Mouse (Mus musculus): Measurements from ENCODE around the gene Bpifa6. TPM values are rescaled to one million over a fixed set of nuclear protein-coding genes. Genes with fewer than 3 reads are reported as not detected.
"Not testable (repeated sequence)": the region's sequence is repeated elsewhere in the genome, so short reads cannot be mapped to it uniquely, and the experiment has no call there.

The Bpifa6 gene
- polyA plus RNA-seq, 1 experiment from 2014 or later, result not detected

- H3K4me1 ChIP-seq (ENCODE audit: control insufficient read depth in 2 of 2, insufficient read depth in 2 of 2, low read length in 2 of 2), result no peaks in the 10 kb centered on the region
- H3K27ac ChIP-seq (replicated peaks in 1 of 2; ENCODE audit: control insufficient read depth in 1 of 2, insufficient read depth in 1 of 2, low read depth in 2 of 2, low read length in 2 of 2), result no peak overlapping the region
- WGBS, result 58% methylated on average over 1 of the region's 1 CpGs
- H3K36me3 ChIP-seq (ENCODE audit: control insufficient read depth, insufficient read depth, low read length), result no peaks in the 10 kb centered on the region
- no peak overlapping the region for H3K4me3 ChIP-seq (ENCODE audit: control insufficient read depth in 1 of 2, insufficient read depth in 1 of 2, low read depth in 1 of 2, low read length in 2 of 2)
- no peak overlapping the region for H3K9ac ChIP-seq (ENCODE audit: low read length)
- no peak overlapping the region for H3K4me2 ChIP-seq (ENCODE audit: low read length)
- H3K27me3 ChIP-seq (ENCODE audit: control insufficient read depth, insufficient read depth, low read length), result no peaks in the 10 kb centered on the region
- H3K9me3 ChIP-seq (ENCODE audit: control insufficient read depth, low read length), result no peaks in the 10 kb centered on the region
- no peak for ATAC-seq (ENCODE audit: insufficient number of reproducible peaks, insufficient read depth, low FRiP score, low read depth)
Measured at GRCm38 (mm10) chr2:154004456-154004855, 29.7 kb downstream of the Bpifa6 start.

GRCm38 (mm10) chr2:154005094-154005493, 30.3 kb downstream of the Bpifa6 start:
- 45% methylated on average over 1 of the region's 1 CpGs for WGBS
- no peak overlapping the region for H3K9ac ChIP-seq (ENCODE audit: low read length)
- no peaks in the 10 kb centered on the region for H3K9me3 ChIP-seq (ENCODE audit: control insufficient read depth, low read length)
- H3K4me2 ChIP-seq (ENCODE audit: low read length), result no peak overlapping the region
- H3K4me1 ChIP-seq (ENCODE audit: control insufficient read depth in 2 of 2, insufficient read depth in 2 of 2, low read length in 2 of 2), result no peaks in the 10 kb centered on the region
- no peaks in the 10 kb centered on the region for H3K36me3 ChIP-seq (ENCODE audit: control insufficient read depth, insufficient read depth, low read length)
- no peak overlapping the region for H3K4me3 ChIP-seq (ENCODE audit: control insufficient read depth in 1 of 2, insufficient read depth in 1 of 2, low read depth in 1 of 2, low read length in 2 of 2)
- no peaks in the 10 kb centered on the region for H3K27me3 ChIP-seq (ENCODE audit: control insufficient read depth, insufficient read depth, low read length)
- no peak for ATAC-seq (ENCODE audit: insufficient number of reproducible peaks, insufficient read depth, low FRiP score, low read depth)
- H3K27ac ChIP-seq (replicated peaks in 1 of 2; ENCODE audit: control insufficient read depth in 1 of 2, insufficient read depth in 1 of 2, low read depth in 2 of 2, low read length in 2 of 2), result no peak overlapping the region

GRCm38 (mm10) chr2:154005734-154006133, 31.0 kb downstream of the Bpifa6 start:
- Histone ChIP-seq H3K9ac (ENCODE audit: low read length) (no peak overlapping the region), H3K4me2 (ENCODE audit: low read length) (no peak overlapping the region), H3K27ac (replicated peaks in 1 of 2; ENCODE audit: control insufficient read depth in 1 of 2, insufficient read depth in 1 of 2, low read depth in 2 of 2, low read length in 2 of 2) (no peak overlapping the region), H3K27me3 (ENCODE audit: control insufficient read depth, insufficient read depth, low read length) (no peaks in the 10 kb centered on the region), H3K9me3 (ENCODE audit: control insufficient read depth, low read length) (no peaks in the 10 kb centered on the region), H3K36me3 (ENCODE audit: control insufficient read depth, insufficient read depth, low read length) (no peaks in the 10 kb centered on the region), H3K4me1 (ENCODE audit: control insufficient read depth in 2 of 2, insufficient read depth in 2 of 2, low read length in 2 of 2) (no peaks in the 10 kb centered on the region), H3K4me3 (ENCODE audit: control insufficient read depth in 1 of 2, insufficient read depth in 1 of 2, low read depth in 1 of 2, low read length in 2 of 2) (no peak overlapping the region)
- no peak for ATAC-seq (ENCODE audit: insufficient number of reproducible peaks, insufficient read depth, low FRiP score, low read depth)
- 70% methylated on average over 4 of the region's 4 CpGs for WGBS

- H3K36me3 ChIP-seq (ENCODE audit: control insufficient read depth, insufficient read depth, low read length), result no peaks in the 10 kb centered on the region
- no peaks in the 10 kb centered on the region for H3K27me3 ChIP-seq (ENCODE audit: control insufficient read depth, insufficient read depth, low read length)
- no peaks in the 10 kb centered on the region for H3K4me1 ChIP-seq (ENCODE audit: control insufficient read depth in 2 of 2, insufficient read depth in 2 of 2, low read length in 2 of 2)
- H3K4me3 ChIP-seq (ENCODE audit: control insufficient read depth in 1 of 2, insufficient read depth in 1 of 2, low read depth in 1 of 2, low read length in 2 of 2), result no peak overlapping the region
- no peak overlapping the region for H3K9ac ChIP-seq (ENCODE audit: low read length)
- no peak overlapping the region for H3K27ac ChIP-seq (replicated peaks in 1 of 2; ENCODE audit: control insufficient read depth in 1 of 2, insufficient read depth in 1 of 2, low read depth in 2 of 2, low read length in 2 of 2)
- ATAC-seq (ENCODE audit: insufficient number of reproducible peaks, insufficient read depth, low FRiP score, low read depth), result no peak
- 83% methylated on average over 2 of the region's 2 CpGs for WGBS
- H3K4me2 ChIP-seq (ENCODE audit: low read length), result no peak overlapping the region
- no peaks in the 10 kb centered on the region for H3K9me3 ChIP-seq (ENCODE audit: control insufficient read depth, low read length)
Measured at GRCm38 (mm10) chr2:154006331-154006730, 31.6 kb downstream of the Bpifa6 start.

GRCm38 (mm10) chr2:154007381-154007780, 32.6 kb downstream of the Bpifa6 start:
- no peaks in the 10 kb centered on the region for H3K4me1 ChIP-seq (ENCODE audit: control insufficient read depth in 2 of 2, insufficient read depth in 2 of 2, low read length in 2 of 2)
- H3K4me3 ChIP-seq (ENCODE audit: control insufficient read depth in 1 of 2, insufficient read depth in 1 of 2, low read depth in 1 of 2, low read length in 2 of 2), result no peak overlapping the region
- no peak overlapping the region for H3K4me2 ChIP-seq (ENCODE audit: low read length)
- H3K27ac ChIP-seq (replicated peaks in 1 of 2; ENCODE audit: control insufficient read depth in 1 of 2, insufficient read depth in 1 of 2, low read depth in 2 of 2, low read length in 2 of 2), result no peak overlapping the region
- H3K9me3 ChIP-seq (ENCODE audit: control insufficient read depth, low read length), result no peaks in the 10 kb centered on the region
- no peak for ATAC-seq (ENCODE audit: insufficient number of reproducible peaks, insufficient read depth, low FRiP score, low read depth)
- WGBS, result 58% methylated on average over 1 of the region's 1 CpGs
- no peaks in the 10 kb centered on the region for H3K36me3 ChIP-seq (ENCODE audit: control insufficient read depth, insufficient read depth, low read length)
- H3K27me3 ChIP-seq (ENCODE audit: control insufficient read depth, insufficient read depth, low read length), result no peaks in the 10 kb centered on the region
- H3K9ac ChIP-seq (ENCODE audit: low read length), result no peak overlapping the region

GRCm38 (mm10) chr2:154007965-154008364, 33.2 kb downstream of the Bpifa6 start, which contains the start of gene Bpifa2:
Bpifa2 (plus strand) TSS chr2:154008265.
- H3K36me3 ChIP-seq (ENCODE audit: control insufficient read depth, insufficient read depth, low read length), result no peaks in the 10 kb centered on the region
- no peak within 1 kb of the TSS for H3K27ac ChIP-seq (replicated peaks in 1 of 2; ENCODE audit: control insufficient read depth in 1 of 2, insufficient read depth in 1 of 2, low read depth in 2 of 2, low read length in 2 of 2)
- WGBS, result 63% methylated on average over 3 of the region's 3 CpGs
- H3K9ac ChIP-seq (ENCODE audit: low read length), result no peak within 1 kb of the TSS
- no peaks in the 10 kb centered on the region for H3K27me3 ChIP-seq (ENCODE audit: control insufficient read depth, insufficient read depth, low read length)
- H3K4me1 ChIP-seq (ENCODE audit: control insufficient read depth in 2 of 2, insufficient read depth in 2 of 2, low read length in 2 of 2), result no peaks in the 10 kb centered on the region
- no peaks in the 10 kb centered on the region for H3K9me3 ChIP-seq (ENCODE audit: control insufficient read depth, low read length)
- H3K4me2 ChIP-seq (ENCODE audit: low read length), result no peak within 1 kb of the TSS
- ATAC-seq (ENCODE audit: insufficient number of reproducible peaks, insufficient read depth, low FRiP score, low read depth), result no peak
- H3K4me3 ChIP-seq (ENCODE audit: control insufficient read depth in 1 of 2, insufficient read depth in 1 of 2, low read depth in 1 of 2, low read length in 2 of 2), result no peak within 1 kb of the TSS

- Histone ChIP-seq H3K27me3 (ENCODE audit: control insufficient read depth, insufficient read depth, low read length) (no peaks in the 10 kb centered on the region), H3K27ac (replicated peaks in 1 of 2; ENCODE audit: control insufficient read depth in 1 of 2, insufficient read depth in 1 of 2, low read depth in 2 of 2, low read length in 2 of 2) (no peak overlapping the region), H3K4me1 (ENCODE audit: control insufficient read depth in 2 of 2, insufficient read depth in 2 of 2, low read length in 2 of 2) (no peaks in the 10 kb centered on the region), H3K9me3 (ENCODE audit: control insufficient read depth, low read length) (no peaks in the 10 kb centered on the region), H3K4me3 (ENCODE audit: control insufficient read depth in 1 of 2, insufficient read depth in 1 of 2, low read depth in 1 of 2, low read length in 2 of 2) (no peak overlapping the region), H3K36me3 (ENCODE audit: control insufficient read depth, insufficient read depth, low read length) (no peaks in the 10 kb centered on the region), H3K9ac (ENCODE audit: low read length) (no peak overlapping the region), H3K4me2 (ENCODE audit: low read length) (no peak overlapping the region)
- WGBS, result 83% methylated on average over 1 of the region's 1 CpGs
- ATAC-seq (ENCODE audit: insufficient number of reproducible peaks, insufficient read depth, low FRiP score, low read depth), result no peak
Measured at GRCm38 (mm10) chr2:154017990-154018389, 43.2 kb downstream of the Bpifa6 start.

- H3K9ac ChIP-seq (ENCODE audit: low read length); H3K27ac ChIP-seq (replicated peaks in 1 of 2; ENCODE audit: control insufficient read depth in 1 of 2, insufficient read depth in 1 of 2, low read depth in 2 of 2, low read length in 2 of 2); H3K9me3 ChIP-seq (ENCODE audit: control insufficient read depth, low read length); H3K4me2 ChIP-seq (ENCODE audit: low read length); ATAC-seq (ENCODE audit: insufficient number of reproducible peaks, insufficient read depth, low FRiP score, low read depth); H3K4me3 ChIP-seq (ENCODE audit: control insufficient read depth in 1 of 2, insufficient read depth in 1 of 2, low read depth in 1 of 2, low read length in 2 of 2); H3K4me1 ChIP-seq (ENCODE audit: control insufficient read depth in 2 of 2, insufficient read depth in 2 of 2, low read length in 2 of 2); H3K27me3 ChIP-seq (ENCODE audit: control insufficient read depth, insufficient read depth, low read length); H3K36me3 ChIP-seq (ENCODE audit: control insufficient read depth, insufficient read depth, low read length): not testable (repeated sequence)
- WGBS, result 69% methylated on average over 4 of the region's 4 CpGs
Measured at GRCm38 (mm10) chr2:154024676-154025075, 49.9 kb downstream of the Bpifa6 start.
